Mouse (Mus musculus) lung, adult 2 months (tissue): ENCODE measurements around the gene Rsph9.

Experiments
- CTCF ChIP-seq: fragments of 200-500 bp; IDR thresholded peaks from 2 replicates; pipeline ENCODE4 v1.5.1; 2011; ENCODE audit warnings: mild to moderate bottlenecking, low read length, control low read depth; ENCODE audit not compliant: insufficient read depth
- POLR2A ChIP-seq: fragments of 200-500 bp; IDR thresholded peaks from 2 replicates; pipeline ENCODE4 v1.6.1; 2011; ENCODE audit warnings: low read depth, mild to moderate bottlenecking, control low read depth, low read length, borderline replicate concordance; ENCODE audit errors: extremely low read depth

DNA sequence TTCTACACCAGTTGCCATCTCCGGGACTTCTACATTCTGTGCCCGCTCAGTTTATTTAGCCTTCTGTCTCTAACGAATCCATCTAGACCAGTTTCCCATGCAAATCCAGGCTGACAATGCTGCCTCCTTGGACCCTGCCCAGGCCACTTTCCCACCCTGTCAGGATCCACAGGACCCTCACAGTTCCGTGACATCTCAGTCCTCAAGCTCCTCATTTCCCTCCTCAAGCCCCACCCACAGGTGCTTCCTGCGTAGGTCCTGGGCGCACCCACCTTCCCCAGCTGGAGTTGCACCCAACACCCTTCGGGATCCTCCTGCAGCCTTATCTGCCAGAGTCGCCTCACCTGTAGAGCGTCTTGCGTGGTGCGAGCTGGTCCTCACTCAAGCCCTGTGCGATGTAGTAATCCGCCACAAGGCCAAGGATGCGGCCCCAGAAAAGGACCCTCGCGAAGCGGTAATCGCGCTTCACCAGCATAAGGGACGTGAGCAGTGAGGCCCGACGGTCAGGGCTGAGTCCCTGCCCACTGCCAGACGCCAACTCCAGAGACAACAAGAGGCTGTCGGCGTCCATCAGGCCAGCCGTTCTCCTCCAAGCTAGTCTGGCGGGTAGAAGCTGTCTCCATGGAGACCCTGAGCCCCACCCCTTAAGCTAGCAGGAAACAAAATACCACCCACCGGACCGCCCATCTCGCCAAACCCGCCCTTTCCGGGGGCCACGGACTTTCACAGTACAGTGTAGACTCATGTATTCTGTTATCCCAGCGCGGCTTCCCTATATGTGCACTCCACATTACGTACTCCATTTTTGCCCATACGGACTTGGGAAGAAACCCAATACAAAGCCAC, at the start of gene Rsph9:
- TF ChIP-seq CTCF (no peak), POLR2A (peak; percentile 44; the same call in 1 of the 2 replicates)
